Mouse (Mus musculus) brain, embryonic 14.5 days (tissue): ENCODE measurements around the gene Ankdd1b. TPM values are rescaled to one million over a fixed set of nuclear protein-coding genes. Genes with fewer than 3 reads are reported as not detected.

Experiments
- DNase-seq: peaks from one replicate; pipeline ENCODE4 v3.0.0-alpha.2; 2011; ENCODE audit warnings: low read depth
- CTCF ChIP-seq: fragments of 200-500 bp; IDR thresholded peaks from 2 replicates; pipeline ENCODE4 v1.5.1; 2012; ENCODE audit warnings: inconsistent platforms, mild to moderate bottlenecking, moderate library complexity, borderline replicate concordance; ENCODE audit not compliant: insufficient read depth, insufficient read length; ENCODE audit errors: extremely low read depth
- POLR2A ChIP-seq: fragments of 200-500 bp; IDR thresholded peaks from 2 replicates; pipeline ENCODE4 v1.6.1; 2012; ENCODE audit warnings: mild to moderate bottlenecking, inconsistent platforms, borderline replicate concordance; ENCODE audit not compliant: poor library complexity, insufficient read depth, insufficient read length, severe bottlenecking; ENCODE audit errors: extremely low read depth
- polyA plus RNA-seq: library from polyadenylated mRNA; depleted of rRNA; stranded (reverse); fragments of >200 nt; gene quantifications from 2 replicates; pipeline ENCODE4 v1.2.3, GENCODE M21; 2012; rRNA removed

Ankdd1b gene
- polyA plus RNA-seq, 1 experiment, result 0.04 TPM

- peak; percentile 45; the same call in 1 of the 2 replicates for TF ChIP-seq POLR2A
- TF ChIP-seq CTCF, result no peak
- peak; percentile 99 for DNase-seq
These were observed 82.7 kb downstream of the Ankdd1b start, which contains the start of gene Poc5 for GRCm38 (mm10) chr13:96388042-96388888. Gene Poc5, plus strand, starts transcription at chr13:96388294.

DNA sequence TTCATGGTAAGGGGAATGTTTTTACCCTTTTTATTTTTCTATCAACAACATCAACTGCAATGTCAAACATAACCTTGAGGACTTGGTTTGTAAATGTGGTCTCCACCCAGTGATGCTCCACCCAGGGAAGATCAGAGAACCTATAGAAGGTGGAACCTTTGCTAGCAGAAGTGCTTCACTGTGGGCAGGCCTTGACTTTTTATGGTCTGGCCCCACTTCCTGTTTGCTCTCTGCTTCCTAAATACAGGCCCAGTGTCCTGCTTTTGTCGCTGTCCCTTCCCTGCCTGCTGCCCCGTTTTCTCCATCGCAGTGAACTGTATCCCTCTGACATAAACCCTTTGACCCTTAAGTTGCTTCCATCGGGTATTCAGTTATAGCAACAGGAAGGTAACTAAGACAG is 93.1 kb downstream of the Ankdd1b start:
- TF ChIP-seq POLR2A (no peak), CTCF (no peak)

GRCm38 (mm10) chr13:96376871-96377270 is 94.1 kb downstream of the Ankdd1b start:
- TF ChIP-seq POLR2A, result no peak
- TF ChIP-seq CTCF, result no peak
- DNase-seq, result no peak

More for the DNA sequence above, 93.1 kb downstream of the Ankdd1b start:
- no peak for DNase-seq

GRCm38 (mm10) chr13:96375519-96375918 is 95.5 kb downstream of the Ankdd1b start:
- peak; percentile 45 for DNase-seq
- TF ChIP-seq POLR2A, result no peak
- TF ChIP-seq CTCF, result peak; percentile 34; the same call in 1 of the 2 replicates

Other genes with a start within 250 kb of the Ankdd1b start
- 17.2 and 19.8 TPM in 2 replicates for gene Poc5, start 82.9 kb downstream of the Ankdd1b start, polyA plus RNA-seq
- not detected in 2 replicates for gene Gm17622, start 19.5 kb upstream of the Ankdd1b start, polyA plus RNA-seq
- gene Polk, start 71.4 kb upstream of the Ankdd1b start, polyA plus RNA-seq, result 3.7 and 4.8 TPM in 2 replicates
- 17.7 and 25.0 TPM in 2 replicates for gene Col4a3bp, start 71.4 kb upstream of the Ankdd1b start, polyA plus RNA-seq
- gene Hmgcr, start 199.7 kb upstream of the Ankdd1b start, polyA plus RNA-seq, result 91.9 and 128 TPM in 2 replicates